Mouse (Mus musculus): ENCODE data around the gene Napepld. TPM values are rescaled to one million over a fixed set of nuclear protein-coding genes. Genes with fewer than 3 reads are reported as not detected.
A peak's percentile ranks its signal among the peaks of the same experiment; 100 is the strongest.
"Not testable (repeated sequence)": the region's sequence is repeated elsewhere in the genome, so short reads cannot be mapped to it uniquely, and the experiment has no call there.

Napepld gene
- polyA plus RNA-seq, 1 experiment from 2014 or later: 4.6 TPM

DNA sequence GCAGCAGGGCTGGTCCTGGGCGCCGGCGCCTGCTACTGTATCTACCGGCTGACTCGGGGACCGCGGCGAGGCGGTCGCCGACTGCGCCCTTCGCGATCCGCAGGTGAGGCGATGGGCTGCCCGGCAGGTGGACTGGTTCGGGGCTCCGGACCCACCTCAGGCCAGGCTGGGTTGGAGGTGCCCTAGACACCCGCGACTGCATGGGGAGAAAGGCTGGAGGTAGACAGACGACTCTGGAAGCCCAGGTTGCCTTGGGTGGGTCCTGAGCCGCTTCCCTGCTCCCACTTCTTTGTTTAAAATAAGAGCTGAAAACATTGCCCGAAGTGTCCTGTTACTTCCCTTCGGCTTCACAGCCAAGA lies 55.1 kb downstream of the Napepld start:
- peak overlapping the region; percentile 94 for H3K9ac ChIP-seq (ENCODE audit: low read length)
- H3K27ac ChIP-seq (ENCODE audit: low read depth, low read length): peak overlapping the region; percentile 92
- ATAC-seq (no peak), DNase-seq (ENCODE audit: low spot score) (peak; percentile 31)
- H3K4me2 ChIP-seq (ENCODE audit: low read length): peak overlapping the region; percentile 83
- under 1% methylated on average over 20 of the region's 25 CpGs for WGBS
- H3K9me3 ChIP-seq (replicated peaks; ENCODE audit: control insufficient read depth, low read length): no peaks in the 10 kb centered on the region
- H3K36me3 ChIP-seq (ENCODE audit: control insufficient read depth, insufficient read depth, low read length): peaks cover 31% of the 10 kb centered on the region
- no peaks in the 10 kb centered on the region for H3K27me3 ChIP-seq (replicated peaks; ENCODE audit: control insufficient read depth, insufficient read depth, low read length)
- H3K4me3 ChIP-seq (ENCODE audit: low read depth, low read length): peak overlapping the region; percentile 82
- H3K4me1 ChIP-seq (ENCODE audit: control insufficient read depth, insufficient read depth, low read length): peaks cover 9% of the 10 kb centered on the region

DNA sequence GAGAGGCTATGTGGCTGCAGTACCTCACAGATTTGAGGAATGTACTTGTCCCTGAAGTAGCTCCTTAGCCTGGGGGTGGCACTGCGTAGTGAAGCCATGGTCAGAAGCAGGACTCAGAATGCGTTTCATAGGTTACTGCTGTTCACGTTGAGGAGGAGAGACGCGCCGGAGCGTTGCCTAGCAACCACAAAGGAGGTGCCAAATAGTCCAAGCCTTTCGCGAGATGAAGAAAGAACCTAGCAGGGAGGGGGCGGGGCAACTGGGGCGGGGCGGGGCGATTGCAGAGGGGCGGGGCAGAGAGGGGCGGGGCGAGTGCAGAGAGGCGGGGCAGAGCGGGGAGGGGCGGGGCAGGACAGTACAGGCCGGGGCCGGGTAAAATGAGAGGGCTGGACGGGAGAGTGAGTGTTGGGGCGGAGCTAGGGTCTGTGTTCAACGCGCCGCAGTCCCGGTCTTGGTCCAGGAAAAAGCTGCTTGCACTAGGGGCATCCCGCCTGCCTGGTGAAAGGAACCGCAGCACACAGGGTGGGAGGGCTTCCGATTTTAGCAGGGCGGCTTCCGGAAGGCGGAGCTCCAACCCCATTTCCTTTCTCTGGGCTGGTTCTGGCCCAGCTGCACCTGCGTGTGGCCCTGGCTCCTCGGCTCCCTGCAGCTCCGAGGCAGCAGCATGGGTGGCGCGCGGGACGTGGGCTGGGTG lies 55.6 kb downstream of the Napepld start, which contains the start of the genes Fbxl13 and Armc10:
Gene Fbxl13, minus strand, starts transcription at position 196 of the 694 bp plus-strand sequence.
Gene Armc10, plus strand, starts transcription at position 375 of the 694 bp plus-strand sequence.
- peak; percentile 96 for DNase-seq (ENCODE audit: low spot score)
- H3K4me2 ChIP-seq (ENCODE audit: low read length): peak within 1 kb of the TSS; percentile 83
- under 1% methylated on average over 39 of the region's 40 CpGs for WGBS

DNA sequence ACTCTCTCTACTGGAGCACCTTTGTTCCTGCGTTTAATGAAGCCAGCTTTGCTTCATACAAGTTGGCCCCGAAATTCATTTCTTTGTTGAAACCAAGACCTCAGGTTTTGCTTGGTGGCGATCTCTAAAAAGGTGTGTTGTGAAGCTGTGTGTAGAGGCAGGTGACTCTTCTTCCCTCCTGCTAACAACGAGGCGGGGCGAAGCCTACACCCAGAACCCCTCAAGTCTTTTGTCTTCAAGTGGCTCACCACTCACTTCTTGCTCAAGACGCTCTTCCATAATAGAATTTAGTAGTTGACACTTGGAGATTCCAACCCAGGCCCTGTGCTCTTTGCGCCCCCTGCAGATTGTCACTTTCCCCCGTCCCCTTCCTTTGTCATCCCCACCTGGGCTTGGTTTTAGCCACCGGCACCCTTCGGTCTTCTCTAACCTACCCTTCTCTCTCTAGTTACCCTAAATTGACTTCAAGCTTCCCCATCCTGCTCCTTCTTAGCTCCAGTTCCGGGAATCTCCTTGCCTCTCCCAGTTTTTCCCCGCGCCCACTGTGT lies 56.2 kb downstream of the Napepld start:
- H3K4me3 ChIP-seq (ENCODE audit: low read depth, low read length): peak overlapping the region; percentile 82
- peak overlapping the region; percentile 44; the same call in 1 of the 2 replicates for H3K9ac ChIP-seq (ENCODE audit: low read length)
- H3K27ac ChIP-seq (ENCODE audit: low read depth, low read length): peak overlapping the region; percentile 49; the same call in 1 of the 2 replicates
- WGBS: 15% methylated on average over 14 of the region's 14 CpGs
- peak overlapping the region; percentile 83 for H3K4me2 ChIP-seq (ENCODE audit: low read length)
- ATAC-seq: peak; percentile 10
- peaks cover 20% of the 10 kb centered on the region for H3K36me3 ChIP-seq (ENCODE audit: control insufficient read depth, insufficient read depth, low read length)
- no peak for DNase-seq (ENCODE audit: low spot score)
- no peaks in the 10 kb centered on the region for H3K9me3 ChIP-seq (replicated peaks; ENCODE audit: control insufficient read depth, low read length)
- peaks cover 9% of the 10 kb centered on the region for H3K4me1 ChIP-seq (ENCODE audit: control insufficient read depth, insufficient read depth, low read length)
- H3K27me3 ChIP-seq (replicated peaks; ENCODE audit: control insufficient read depth, insufficient read depth, low read length): no peaks in the 10 kb centered on the region

More for the DNA sequence above, 55.6 kb downstream of the Napepld start, which contains the start of the genes Fbxl13 and Armc10:
- Histone ChIP-seq H3K27me3 (replicated peaks; ENCODE audit: control insufficient read depth, insufficient read depth, low read length) (no peaks in the 10 kb centered on the region), H3K4me1 (ENCODE audit: control insufficient read depth, insufficient read depth, low read length) (peaks cover 9% of the 10 kb centered on the region), H3K27ac (ENCODE audit: low read depth, low read length) (peak within 1 kb of the TSS; percentile 92), H3K9me3 (replicated peaks; ENCODE audit: control insufficient read depth, low read length) (no peaks in the 10 kb centered on the region), H3K4me3 (ENCODE audit: low read depth, low read length) (peak within 1 kb of the TSS; percentile 82), H3K36me3 (ENCODE audit: control insufficient read depth, insufficient read depth, low read length) (peaks cover 26% of the 10 kb centered on the region), H3K9ac (ENCODE audit: low read length) (peak within 1 kb of the TSS; percentile 94)
- peak; percentile 97 for ATAC-seq

DNA sequence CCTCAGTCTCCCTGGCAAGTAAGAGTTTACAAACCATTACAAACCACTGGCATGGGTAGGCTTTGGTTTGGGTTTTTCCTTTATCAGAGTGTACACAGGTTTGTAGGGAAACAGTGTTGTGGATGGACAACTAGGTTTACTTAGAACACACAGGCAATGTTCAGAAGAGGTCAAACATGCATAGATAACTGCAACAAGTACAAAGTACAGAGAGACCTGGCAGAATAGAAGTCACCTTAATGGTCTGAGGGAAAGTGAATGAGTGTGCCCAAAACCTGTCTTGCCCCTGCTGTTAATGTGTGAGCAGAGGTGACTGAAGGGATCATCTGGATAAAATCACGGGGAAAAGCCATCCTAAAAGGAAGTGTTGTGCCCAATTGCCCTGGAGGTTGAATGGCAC lies 57.6 kb downstream of the Napepld start:
- ATAC-seq (no peak), DNase-seq (ENCODE audit: low spot score) (no peak)
- Histone ChIP-seq H3K36me3 (ENCODE audit: control insufficient read depth, insufficient read depth, low read length) (peaks cover 6% of the 10 kb centered on the region), H3K9me3 (replicated peaks; ENCODE audit: control insufficient read depth, low read length) (no peaks in the 10 kb centered on the region), H3K27ac (ENCODE audit: low read depth, low read length) (no peak overlapping the region), H3K4me3 (ENCODE audit: low read depth, low read length) (no peak overlapping the region), H3K9ac (ENCODE audit: low read length) (no peak overlapping the region), H3K27me3 (replicated peaks; ENCODE audit: control insufficient read depth, insufficient read depth, low read length) (no peaks in the 10 kb centered on the region), H3K4me2 (ENCODE audit: low read length) (no peak overlapping the region), H3K4me1 (ENCODE audit: control insufficient read depth, insufficient read depth, low read length) (peaks cover 9% of the 10 kb centered on the region)
- 35% methylated on average over 1 of the region's 1 CpGs for WGBS

DNA sequence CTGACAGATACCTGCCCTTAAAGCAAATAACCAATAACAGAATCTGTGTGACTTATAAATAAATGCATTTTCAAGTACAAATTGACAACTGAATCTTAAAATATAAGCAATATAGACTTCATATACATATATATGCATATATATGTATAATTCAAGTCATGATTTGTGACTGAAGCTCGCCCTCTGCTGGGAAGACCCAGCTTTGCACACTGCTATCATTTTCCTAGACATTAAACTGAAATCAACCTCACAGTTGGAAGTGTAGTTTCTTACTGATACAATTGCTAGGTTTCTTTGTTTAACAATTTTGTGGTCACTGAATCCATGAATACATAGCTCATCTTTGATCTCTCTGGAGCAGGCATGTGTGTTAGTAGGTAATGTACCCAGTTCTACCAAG lies 60.2 kb downstream of the Napepld start:
- no peak overlapping the region for H3K9ac ChIP-seq (ENCODE audit: low read length)
- H3K27me3 ChIP-seq (replicated peaks; ENCODE audit: control insufficient read depth, insufficient read depth, low read length): no peaks in the 10 kb centered on the region
- H3K4me1 ChIP-seq (ENCODE audit: control insufficient read depth, insufficient read depth, low read length): no peaks in the 10 kb centered on the region
- no peak overlapping the region for H3K27ac ChIP-seq (ENCODE audit: low read depth, low read length)
- WGBS: 4% methylated on average over 1 of the region's 1 CpGs
- no peaks in the 10 kb centered on the region for H3K36me3 ChIP-seq (ENCODE audit: control insufficient read depth, insufficient read depth, low read length)
- H3K4me3 ChIP-seq (ENCODE audit: low read depth, low read length): no peak overlapping the region
- DNase-seq (ENCODE audit: low spot score) (peak; percentile 68), ATAC-seq (no peak)
- no peaks in the 10 kb centered on the region for H3K9me3 ChIP-seq (replicated peaks; ENCODE audit: control insufficient read depth, low read length)
- no peak overlapping the region for H3K4me2 ChIP-seq (ENCODE audit: low read length)

DNA sequence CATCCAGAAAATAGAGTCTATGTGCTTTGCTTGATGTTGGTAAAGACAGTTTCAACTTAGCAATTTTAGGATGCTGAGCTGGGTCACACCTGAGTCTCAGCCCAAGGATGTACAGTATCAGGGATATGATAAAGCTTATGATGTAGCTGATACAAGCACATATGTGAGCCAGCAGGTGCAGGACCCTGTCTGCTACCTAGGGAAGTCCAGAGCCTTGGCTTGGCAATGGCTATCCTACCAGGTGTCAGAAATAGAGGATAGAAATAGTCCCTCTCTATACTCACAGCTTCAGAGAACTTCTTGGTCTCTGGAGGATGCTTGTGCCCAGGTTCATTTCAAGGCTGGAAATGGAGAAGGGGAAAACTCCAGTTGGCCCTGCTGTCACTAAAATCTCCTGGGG lies 75.3 kb downstream of the Napepld start:
- no peak overlapping the region for H3K27ac ChIP-seq (ENCODE audit: low read depth, low read length)
- no peaks in the 10 kb centered on the region for H3K9me3 ChIP-seq (replicated peaks; ENCODE audit: control insufficient read depth, low read length)
- no peaks in the 10 kb centered on the region for H3K27me3 ChIP-seq (replicated peaks; ENCODE audit: control insufficient read depth, insufficient read depth, low read length)
- ATAC-seq (no peak), DNase-seq (ENCODE audit: low spot score) (no peak)
- no peaks in the 10 kb centered on the region for H3K4me1 ChIP-seq (ENCODE audit: control insufficient read depth, insufficient read depth, low read length)
- H3K36me3 ChIP-seq (ENCODE audit: control insufficient read depth, insufficient read depth, low read length): no peaks in the 10 kb centered on the region
- H3K4me3 ChIP-seq (ENCODE audit: low read depth, low read length): no peak overlapping the region
- H3K4me2 ChIP-seq (ENCODE audit: low read length): no peak overlapping the region
- H3K9ac ChIP-seq (ENCODE audit: low read length): no peak overlapping the region

DNA sequence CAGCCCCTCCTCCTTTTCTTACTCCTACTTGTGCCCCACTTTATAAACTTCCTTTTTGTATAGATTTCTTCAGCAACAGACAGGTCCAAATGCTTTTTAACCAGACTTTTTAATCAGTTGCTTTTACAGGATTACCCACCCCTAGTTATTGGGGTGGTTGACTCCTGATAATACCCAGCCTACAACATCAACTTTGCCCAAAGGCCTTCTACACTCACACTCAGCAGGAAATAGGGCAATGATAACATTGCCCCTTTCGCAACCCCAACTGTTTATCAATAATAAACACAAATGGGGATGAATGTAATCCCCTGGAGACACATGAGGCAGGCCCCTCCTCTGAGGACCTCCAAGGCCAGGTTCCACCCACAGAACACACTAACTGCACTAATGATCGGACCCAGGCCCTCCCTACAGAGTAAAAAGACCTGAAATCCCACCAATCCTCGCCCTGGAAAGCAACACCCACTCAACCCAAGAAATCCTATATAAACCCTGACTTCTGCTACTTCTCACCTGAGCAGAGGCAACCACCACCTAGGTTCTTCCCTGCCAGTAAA lies 84.7 kb downstream of the Napepld start:
- WGBS: 75% methylated on average over 3 of the region's 3 CpGs
- H3K4me2 ChIP-seq (ENCODE audit: low read length): no peak overlapping the region
- H3K36me3 ChIP-seq (ENCODE audit: control insufficient read depth, insufficient read depth, low read length): no peaks in the 10 kb centered on the region
- H3K9me3 ChIP-seq (replicated peaks; ENCODE audit: control insufficient read depth, low read length): no peaks in the 10 kb centered on the region
- ATAC-seq (no peak), DNase-seq (ENCODE audit: low spot score) (no peak)
- no peaks in the 10 kb centered on the region for H3K4me1 ChIP-seq (ENCODE audit: control insufficient read depth, insufficient read depth, low read length)
- no peak overlapping the region for H3K9ac ChIP-seq (ENCODE audit: low read length)
- H3K4me3 ChIP-seq (ENCODE audit: low read depth, low read length): no peak overlapping the region
- H3K27me3 ChIP-seq (replicated peaks; ENCODE audit: control insufficient read depth, insufficient read depth, low read length): no peaks in the 10 kb centered on the region
- no peak overlapping the region for H3K27ac ChIP-seq (ENCODE audit: low read depth, low read length)

DNA sequence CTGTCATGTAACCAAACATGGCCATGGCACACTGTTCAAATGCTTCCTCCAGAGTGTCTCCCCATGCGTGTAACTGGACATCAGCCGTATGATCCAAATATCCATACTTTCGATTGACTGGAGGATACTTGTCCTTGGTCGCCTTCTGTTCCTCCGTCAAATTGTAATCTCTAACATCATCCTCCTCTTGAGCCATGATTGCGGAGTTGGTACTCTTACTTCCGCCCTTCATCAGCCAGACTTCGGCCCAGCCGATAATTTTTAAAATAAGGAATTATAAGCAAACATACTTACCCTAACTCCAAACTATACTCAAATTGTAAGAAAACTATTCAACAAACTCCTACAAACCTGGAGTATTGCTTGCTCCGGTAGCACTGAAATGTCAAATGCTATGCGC lies 86.9 kb downstream of the Napepld start:
- not testable (repeated sequence) for H3K36me3 ChIP-seq (ENCODE audit: control insufficient read depth, insufficient read depth, low read length); H3K4me1 ChIP-seq (ENCODE audit: control insufficient read depth, insufficient read depth, low read length); ATAC-seq; H3K27me3 ChIP-seq (replicated peaks; ENCODE audit: control insufficient read depth, insufficient read depth, low read length); H3K27ac ChIP-seq (ENCODE audit: low read depth, low read length); H3K9me3 ChIP-seq (replicated peaks; ENCODE audit: control insufficient read depth, low read length); H3K4me3 ChIP-seq (ENCODE audit: low read depth, low read length); H3K4me2 ChIP-seq (ENCODE audit: low read length); H3K9ac ChIP-seq (ENCODE audit: low read length); DNase-seq (ENCODE audit: low spot score)
- WGBS: 96% methylated on average over 11 of the region's 11 CpGs
